Mouse (Mus musculus): ENCODE measurements around the gene Dip2a.

DNA sequence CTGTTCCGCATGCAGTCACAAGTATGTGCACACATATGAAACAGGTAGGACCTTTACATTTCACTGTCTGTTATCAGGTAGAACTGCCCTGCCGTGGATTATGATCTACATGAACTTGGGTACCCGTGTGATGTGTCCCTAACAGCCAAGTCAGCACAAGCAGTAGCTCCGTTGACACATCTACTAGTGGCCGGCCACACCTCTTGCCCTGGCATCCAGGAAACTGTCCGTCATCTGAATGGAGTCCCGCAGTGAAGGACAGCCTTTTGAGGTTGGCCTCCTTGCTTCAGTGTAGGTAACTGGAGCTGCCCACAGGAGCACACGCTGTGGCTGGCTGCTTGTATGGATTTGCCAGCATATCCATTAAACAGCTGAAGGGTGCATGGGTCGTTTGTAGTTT is 126.9 kb downstream of the Dip2a start:
- TF ChIP-seq CTCF (IDR thresholded peaks at IDR 0.05; ENCODE audit: extremely low read depth, insufficient read length, insufficient replicate concordance, low read depth, low read length) = no peak
- no peak for TF ChIP-seq POLR2A (IDR thresholded peaks at IDR 0.05; ENCODE audit: low read depth, low read length)
